In genomic region chr1:187676626-187677025, GRCm38 (mm10) we compare ENCODE assay signal across 28 mouse cellular contexts.
DNase-seq lines count a peak whose midpoint lies in the region; ATAC-seq lines count a peak whose summit lies in the region.
"Had no signal": no experiment of that assay in that cellular context is flagged by ENCODE, and none has a peak within 500 bp of the region (broad histone marks: within the 10 kb centered on the region; RNA-seq: fewer than 3 reads in every experiment).

No protein-coding gene starts in this region.

- DNase-seq in midbrain, embryonic 11.5 days (ENCODE audit: low spot score, missing footprints), result peak; percentile 83
- peak; percentile 41 for DNase-seq in embryo, embryonic 9.5 days (ENCODE audit: extremely low spot score)
- DNase-seq in forelimb bud, embryonic 11.5 days (ENCODE audit: low read depth, low spot score), result peak; percentile 73
- DNase-seq in limb, embryonic 11.5 days (ENCODE audit: low spot score), result peak; percentile 56
- no peak for DNase-seq in kidney, adult 11 months
- DNase-seq in kidney, adult 9 months, result no peak
- DNase-seq: adrenal gland, adult 2 months; adrenal gland, postnatal 14 days; B cell, adult 2 months; cerebellum, adult 11-12 months; cerebellum, adult 8-10 months; cerebellum, postnatal 10 days; cerebellum, postnatal 36 days; gastrocnemius, adult 2 months; gastrocnemius, postnatal 14 days; heart, adult 18-20 months had no signal

- no peaks in the 10 kb centered on the region for H3K27me3 ChIP-seq in midbrain, embryonic 11.5 days (ENCODE audit: control insufficient read depth, insufficient read depth, low read length)
- no peaks in the 10 kb centered on the region for H3K27me3 ChIP-seq in midbrain, embryonic 15.5 days (replicated peaks)
- H3K27me3 ChIP-seq in limb, embryonic 11.5 days (ENCODE audit: control insufficient read depth, insufficient read depth, low read length), result no peaks in the 10 kb centered on the region
- H3K27me3 ChIP-seq: embryonic facial prominence, embryonic 13.5 days; forebrain, embryonic 13.5 days; heart, embryonic 12.5 days; heart, embryonic 15.5 days had no signal

- no peak overlapping the region for H3K4me3 ChIP-seq in midbrain, embryonic 11.5 days (ENCODE audit: low read depth, low read length)
- H3K4me3 ChIP-seq in midbrain, embryonic 15.5 days, result no peak overlapping the region
- H3K4me3 ChIP-seq in limb, embryonic 11.5 days (ENCODE audit: low read depth, low read length), result no peak overlapping the region
- H3K4me3 ChIP-seq: embryonic facial prominence, embryonic 13.5 days; erythroblast, embryonic 14.5 days; forebrain, embryonic 10.5 days; forebrain, embryonic 13.5 days; gastrocnemius, adult 2 months; heart, embryonic 12.5 days; heart, embryonic 15.5 days had no signal

- no peaks in the 10 kb centered on the region for H3K36me3 ChIP-seq in midbrain, embryonic 11.5 days (ENCODE audit: control insufficient read depth, insufficient read depth, low read length)
- H3K36me3 ChIP-seq in midbrain, embryonic 15.5 days (replicated peaks), result no peaks in the 10 kb centered on the region
- H3K36me3 ChIP-seq in limb, embryonic 11.5 days (ENCODE audit: control insufficient read depth, insufficient read depth, low read length), result no peaks in the 10 kb centered on the region
- H3K36me3 ChIP-seq: embryonic facial prominence, embryonic 13.5 days; forebrain, embryonic 10.5 days; heart, embryonic 12.5 days; heart, embryonic 15.5 days had no signal

- no peaks in the 10 kb centered on the region for H3K4me1 ChIP-seq in midbrain, embryonic 11.5 days (ENCODE audit: control insufficient read depth, insufficient read depth, low read length)
- no peaks in the 10 kb centered on the region for H3K4me1 ChIP-seq in midbrain, embryonic 15.5 days
- H3K4me1 ChIP-seq in limb, embryonic 11.5 days (ENCODE audit: control insufficient read depth, insufficient read depth, low read length), result peaks cover 26% of the 10 kb centered on the region
- H3K4me1 ChIP-seq: embryonic facial prominence, embryonic 13.5 days had no signal

- H3K27ac ChIP-seq in midbrain, embryonic 11.5 days (ENCODE audit: low read depth, low read length), result no peak overlapping the region
- no peak overlapping the region for H3K27ac ChIP-seq in midbrain, embryonic 15.5 days
- H3K27ac ChIP-seq in limb, embryonic 11.5 days (replicated peaks; ENCODE audit: low read depth, low read length), result no peak overlapping the region
- H3K27ac ChIP-seq: embryonic facial prominence, embryonic 13.5 days; forebrain, embryonic 10.5 days; forebrain, embryonic 13.5 days; gastrocnemius, adult 2 months; heart, embryonic 15.5 days; hindbrain, embryonic 14.5 days; hindbrain, postnatal 0 days had no signal

- WGBS in midbrain, embryonic 11.5 days, result 81% methylated on average over 10 of the region's 10 CpGs
- WGBS in midbrain, embryonic 15.5 days, result 80% methylated on average over 10 of the region's 10 CpGs
- 32% methylated on average over 10 of the region's 10 CpGs for WGBS in limb, embryonic 11.5 days

- H3K9me3 ChIP-seq in midbrain, embryonic 11.5 days (ENCODE audit: control insufficient read depth, low read length), result no peaks in the 10 kb centered on the region
- H3K9me3 ChIP-seq in midbrain, embryonic 15.5 days, result no peaks in the 10 kb centered on the region
- H3K9me3 ChIP-seq in limb, embryonic 11.5 days (ENCODE audit: control insufficient read depth, low read length), result no peaks in the 10 kb centered on the region
- H3K9me3 ChIP-seq: embryonic facial prominence, embryonic 13.5 days; forebrain, embryonic 10.5 days; forebrain, embryonic 13.5 days; heart, embryonic 12.5 days; heart, embryonic 15.5 days had no signal

- ATAC-seq in midbrain, embryonic 11.5 days (ENCODE audit: low FRiP score), result no peak
- no peak for ATAC-seq in midbrain, embryonic 15.5 days (replicated peaks)
- ATAC-seq in limb, embryonic 11.5 days (ENCODE audit: insufficient number of reproducible peaks, low FRiP score, low TSS enrichment, low read depth), result no peak
- no peak for ATAC-seq in monocyte, adult 5-6 weeks (replicated peaks; ENCODE audit: insufficient number of reproducible peaks, low FRiP score, low TSS enrichment, poor library complexity, severe bottlenecking)
- ATAC-seq: forebrain, embryonic 13.5 days; forebrain, embryonic 16.5 days; hindbrain, postnatal 0 days; intestine, postnatal 0 days had no signal

- no peak overlapping the region for H3K4me2 ChIP-seq in midbrain, embryonic 11.5 days
- H3K4me2 ChIP-seq in midbrain, embryonic 15.5 days, result no peak overlapping the region
- peak overlapping the region; percentile 17; the same call in 1 of the 2 replicates for H3K4me2 ChIP-seq in limb, embryonic 11.5 days (ENCODE audit: low read depth, severe bottlenecking)
- H3K4me2 ChIP-seq: embryonic facial prominence, embryonic 13.5 days; forebrain, embryonic 13.5 days; heart, embryonic 12.5 days; heart, embryonic 15.5 days; hindbrain, embryonic 14.5 days had no signal

- no peak overlapping the region for H3K9ac ChIP-seq in midbrain, embryonic 11.5 days (ENCODE audit: low read length)
- H3K9ac ChIP-seq in midbrain, embryonic 15.5 days, result no peak overlapping the region
- no peak overlapping the region for H3K9ac ChIP-seq in limb, embryonic 11.5 days (ENCODE audit: low read length)
- H3K9ac ChIP-seq: embryonic facial prominence, embryonic 13.5 days; forebrain, embryonic 13.5 days; heart, embryonic 12.5 days; heart, embryonic 15.5 days; hindbrain, embryonic 14.5 days had no signal

Comparison
In these comparisons a context has a peak if more than half of its experiments do, and no peak if none do; other contexts are left out.
1. DNase-seq: peak in midbrain, embryonic 11.5 days (single experiment), embryo, embryonic 9.5 days (single experiment), forelimb bud, embryonic 11.5 days (single experiment) and limb, embryonic 11.5 days (single experiment); none in kidney, adult 11 months (single experiment) and kidney, adult 9 months (single experiment).